Mouse (Mus musculus): ENCODE measurements at regions not wholly inside any gene's neighbourhood (a gene's known extent, or its start where the extent isn't known, plus 50 kb on each side); places are given as distances from the start of the nearest gene placed in this dataset.

DNA sequence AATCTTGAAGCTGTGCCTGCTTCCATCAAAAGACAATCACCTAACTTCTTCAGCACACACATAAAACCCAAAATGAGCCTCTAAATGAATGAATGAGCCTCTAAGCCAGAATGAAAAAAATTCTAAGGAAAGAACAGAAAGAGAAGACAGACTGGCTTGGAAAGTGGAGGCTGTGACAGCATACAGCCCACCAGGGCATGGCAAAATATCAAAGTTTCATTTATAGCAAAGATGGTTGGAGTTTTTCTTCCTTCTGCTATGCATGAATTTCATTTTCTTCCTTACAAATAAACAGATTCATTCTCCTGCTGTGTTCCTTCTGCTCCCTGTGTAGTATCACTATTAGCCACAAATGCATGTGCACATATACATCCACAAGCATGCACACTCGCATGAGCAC is 247.7 kb upstream of the Spred2 start:
- no peak for TF ChIP-seq CTCF (conservative IDR thresholded peaks at IDR 0.05; ENCODE audit: low read length)
- TF ChIP-seq NANOG (IDR thresholded peaks at IDR 0.05; ENCODE audit: borderline replicate concordance, low read length), result no peak

Measured in E14TG2a.4 (cell line).